Mouse (Mus musculus) gastrocnemius, postnatal 4 days (tissue): ENCODE measurements around the gene Thtpa. TPM values are rescaled to one million over a fixed set of nuclear protein-coding genes. Genes with fewer than 3 reads are reported as not detected.

Source experiments
- DNase-seq, 2 experiments: peaks; one replicate each; pipeline ENCODE4 v3.0.0; 2021 to 2022; ENCODE audit warnings: low spot score in 2 of 2, mixed read lengths in 2 of 2
- long read RNA-seq, 2 experiments: library from polyadenylated mRNA; stranded (forward); transcript quantifications; one replicate each; pipeline ENCODE4 v2.0.0; 2021
- total RNA-seq, 2 experiments: library from RNA; stranded (reverse); gene quantifications; 2 replicates each; pipeline ENCODE4 v1.2.3; 2021

Thtpa gene
- 10 to 100 TPM; 12.9 to 14.0 TPM for total RNA-seq
- long read RNA-seq, experiment 1, transcript Thtpa-201 (2 exons, 2,830 nt), result major isoform, 19 of 20 reads
- long read RNA-seq, experiment 1, partial matches to known transcripts, result 0 of 20 reads
- long read RNA-seq, experiment 1, other reads (novel, unspliced or antisense), result 1 of 20 reads
- long read RNA-seq, experiment 2, transcript Thtpa-201 (2 exons, 2,830 nt), result major isoform, 32 of 32 reads
- long read RNA-seq, experiment 2, partial matches to known transcripts, result 0 of 32 reads
- long read RNA-seq, experiment 2, other reads (novel, unspliced or antisense), result 0 of 32 reads

GRCm38 (mm10) chr14:55094704-55095231 lies at the start of gene Thtpa:
TSS of gene Thtpa (plus strand) at chr14:55094784.
- peak; percentile 61 to 79 for DNase-seq

- no peak for DNase-seq
Measured at GRCm38 (mm10) chr14:55047971-55048531, 46.5 kb upstream of the Thtpa start.

GRCm38 (mm10) chr14:55052496-55052895 lies 42.1 kb upstream of the Thtpa start:
- peak in 1 of 2 experiments; percentile 50 for DNase-seq

GRCm38 (mm10) chr14:55053050-55053449 lies 41.5 kb upstream of the Thtpa start:
- no peak for DNase-seq

- DNase-seq, result peak in 1 of 2 experiments; percentile 49
Measured at GRCm38 (mm10) chr14:55053708-55054190, 40.8 kb upstream of the Thtpa start.

- peak in 1 of 2 experiments; percentile 27 for DNase-seq
Measured at GRCm38 (mm10) chr14:55054191-55054749, 40.3 kb upstream of the Thtpa start.

- DNase-seq, result peak in 1 of 2 experiments; percentile 72
Measured at GRCm38 (mm10) chr14:55055167-55055834, 39.3 kb upstream of the Thtpa start.

- no peak for DNase-seq
Measured at GRCm38 (mm10) chr14:55059009-55059408, 35.6 kb upstream of the Thtpa start.

GRCm38 (mm10) chr14:55059931-55060330 lies 34.7 kb upstream of the Thtpa start:
- DNase-seq, result no peak

- DNase-seq, result no peak
Measured at GRCm38 (mm10) chr14:55061845-55062244, 32.7 kb upstream of the Thtpa start.

GRCm38 (mm10) chr14:55062626-55063025 lies 32.0 kb upstream of the Thtpa start:
- peak in 1 of 2 experiments; percentile 31 for DNase-seq

GRCm38 (mm10) chr14:55063117-55063516 lies 31.5 kb upstream of the Thtpa start:
- DNase-seq, result no peak

GRCm38 (mm10) chr14:55063581-55064381 lies 30.8 kb upstream of the Thtpa start:
- no peak for DNase-seq

- no peak for DNase-seq
Measured at GRCm38 (mm10) chr14:55064481-55065370, 29.9 kb upstream of the Thtpa start.

- no peak for DNase-seq
Measured at GRCm38 (mm10) chr14:55065391-55065790, 29.2 kb upstream of the Thtpa start.

- no peak for DNase-seq
Measured at GRCm38 (mm10) chr14:55066042-55066441, 28.5 kb upstream of the Thtpa start.

GRCm38 (mm10) chr14:55071756-55072155 lies 22.8 kb upstream of the Thtpa start:
- no peak for DNase-seq

- DNase-seq, result no peak
Measured at GRCm38 (mm10) chr14:55074416-55074815, 20.2 kb upstream of the Thtpa start.

GRCm38 (mm10) chr14:55076224-55076623 lies 18.4 kb upstream of the Thtpa start:
- DNase-seq, result peak in 1 of 2 experiments; percentile 67

- no peak for DNase-seq
Measured at GRCm38 (mm10) chr14:55076956-55077355, 17.6 kb upstream of the Thtpa start.
